Mouse (Mus musculus) lung, postnatal 0 days (tissue): ENCODE results near the gene Npm3.

Experiments
- CTCF ChIP-seq: IDR thresholded peaks from 2 replicates; pipeline ENCODE4 v1.5.1; 2016; ENCODE audit warnings: antibody characterized with exemption, mild to moderate bottlenecking
- EP300 ChIP-seq: IDR thresholded peaks from 2 replicates; pipeline ENCODE4 v1.6.1; 2016; ENCODE audit warnings: antibody characterized with exemption, mild to moderate bottlenecking, control low read depth

DNA sequence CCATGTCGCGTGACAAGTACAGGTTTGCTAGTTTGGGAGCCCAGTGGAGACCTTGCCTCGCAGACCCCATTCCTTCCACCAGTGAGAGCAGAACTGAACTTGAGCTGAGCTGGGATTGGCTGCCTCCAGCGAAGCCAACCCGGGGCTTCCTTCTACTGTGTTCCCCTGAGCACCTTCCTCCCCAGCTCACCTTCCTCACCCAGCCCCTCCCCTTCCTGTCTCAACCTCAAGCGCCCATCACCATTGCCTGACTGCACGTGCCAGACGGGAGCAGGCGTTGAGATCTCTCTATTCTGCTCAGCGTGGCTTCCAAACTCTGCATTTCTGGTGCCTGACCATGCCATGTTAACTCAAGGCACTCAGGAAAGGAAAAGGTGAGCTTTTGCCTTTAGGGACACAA is 22.2 kb downstream of the Npm3 start:
- TF ChIP-seq CTCF (no peak), EP300 (no peak)
